Mouse (Mus musculus): ENCODE measurements around the gene C2cd3. TPM values are rescaled to one million over a fixed set of nuclear protein-coding genes. Genes with fewer than 3 reads are reported as not detected.

The C2cd3 gene
- total RNA-seq, 2 experiments from 2014 or later, result 21.0 to 51.1 TPM

Other genes starting within 250 kb of the C2cd3 start
- 9.4 and 10.9 TPM in 2 replicates for gene Lipt2, start 213.0 kb upstream of the C2cd3 start, total RNA-seq (2015)
- gene Lipt2, start 213.0 kb upstream of the C2cd3 start, total RNA-seq (2017), result 2.1 and 4.6 TPM in 2 replicates
- 18.0 and 21.1 TPM in 2 replicates for gene Kcne3, start 195.7 kb upstream of the C2cd3 start, total RNA-seq (2015)
- 12.0 and 19.5 TPM in 2 replicates for gene Kcne3, start 195.7 kb upstream of the C2cd3 start, total RNA-seq (2017)
- gene Pgm2l1, start 144.8 kb upstream of the C2cd3 start, total RNA-seq (2015), result 9.8 and 11.9 TPM in 2 replicates
- gene Pgm2l1, start 144.8 kb upstream of the C2cd3 start, total RNA-seq (2017), result 7.7 and 9.6 TPM in 2 replicates
- not detected in 2 replicates for gene P4ha3, start 86.7 kb upstream of the C2cd3 start, total RNA-seq (2015)
- gene P4ha3, start 86.7 kb upstream of the C2cd3 start, total RNA-seq (2017), result not detected in 2 replicates
- 10.6 and 12.9 TPM in 2 replicates for gene Ppme1, start 74 bp downstream of the C2cd3 start, total RNA-seq (2015)
- gene Ppme1, start 74 bp downstream of the C2cd3 start, total RNA-seq (2017), result 19.9 and 27.5 TPM in 2 replicates
- 0.07 TPM in 2 replicates for gene Ucp3, start 100.8 kb downstream of the C2cd3 start, total RNA-seq (2015)
- gene Ucp3, start 100.8 kb downstream of the C2cd3 start, total RNA-seq (2017), result 0.45 TPM in 1 of 2 replicates, not detected in the other
- gene Ucp2, start 121.1 kb downstream of the C2cd3 start, total RNA-seq (2015), result 702 and 742 TPM in 2 replicates
- gene Ucp2, start 121.1 kb downstream of the C2cd3 start, total RNA-seq (2017), result 316 and 332 TPM in 2 replicates
- gene Dnajb13, start 142.7 kb downstream of the C2cd3 start, total RNA-seq (2015), result not detected in 2 replicates
- 0.16 and 0.44 TPM in 2 replicates for gene Dnajb13, start 142.7 kb downstream of the C2cd3 start, total RNA-seq (2017)
- 24.7 and 31.5 TPM in 2 replicates for gene Coa4, start 164.8 kb downstream of the C2cd3 start, total RNA-seq (2015)
- gene Coa4, start 164.8 kb downstream of the C2cd3 start, total RNA-seq (2017), result 19.4 and 23.0 TPM in 2 replicates
- gene Rab6a, start 235.2 kb downstream of the C2cd3 start, total RNA-seq (2015), result 102 and 106 TPM in 2 replicates
- gene Rab6a, start 235.2 kb downstream of the C2cd3 start, total RNA-seq (2017), result 87.5 and 100 TPM in 2 replicates
- 49.4 and 54.0 TPM in 2 replicates for gene Mrpl48, start 236.1 kb downstream of the C2cd3 start, total RNA-seq (2015)
- gene Mrpl48, start 236.1 kb downstream of the C2cd3 start, total RNA-seq (2017), result 62.2 and 83.3 TPM in 2 replicates